Mouse (Mus musculus) lung, embryonic 16.5 days (tissue): ENCODE measurements around the gene Hnrnpa0. TPM values are rescaled to one million over a fixed set of nuclear protein-coding genes. Genes with fewer than 3 reads are reported as not detected.

Experiments used
- ATAC-seq: fragments of 200-750 bp; cut with Nextera tagmentation; 2 replicates; pipeline ENCODE4 v1.8.0; 2017; ENCODE audit warnings: low read depth, mild to moderate bottlenecking, moderate library complexity
- H3K27ac ChIP-seq: fragments of 300-500 bp; sonication (generic); 2 replicates; pipeline ENCODE4 v1.5.1; 2014; ENCODE audit warnings: mild to moderate bottlenecking, control low read depth, low read length
- H3K27me3 ChIP-seq: fragments of 300-500 bp; sonication (generic); 2 replicates; pipeline ENCODE4 v1.6.1; 2014; ENCODE audit warnings: low read depth, low read length, mixed read lengths; ENCODE audit not compliant: control insufficient read depth, insufficient read depth
- H3K36me3 ChIP-seq: fragments of 300-500 bp; sonication (generic); 2 replicates; pipeline ENCODE4 v1.6.1; 2014; ENCODE audit warnings: low read length; ENCODE audit not compliant: control insufficient read depth, insufficient read depth
- H3K4me1 ChIP-seq: fragments of 300-500 bp; sonication (generic); replicated peaks from 2 replicates; pipeline ENCODE4 v1.6.1; 2014; ENCODE audit warnings: low read length, mixed read lengths; ENCODE audit not compliant: control insufficient read depth, insufficient read depth
- H3K4me2 ChIP-seq: fragments of 300-500 bp; sonication (generic); 2 replicates; pipeline ENCODE4 v1.6.1; 2014; ENCODE audit warnings: low read depth, low read length, control low read depth
- H3K4me3 ChIP-seq: fragments of 300-500 bp; sonication (generic); 2 replicates; pipeline ENCODE4 v1.5.1; 2014; ENCODE audit warnings: mild to moderate bottlenecking, low read length, control low read depth
- H3K9ac ChIP-seq: fragments of 300-500 bp; sonication (generic); 2 replicates; pipeline ENCODE4 v1.6.1; 2014; ENCODE audit warnings: low read length, control low read depth
- H3K9me3 ChIP-seq: fragments of 300-500 bp; sonication (generic); 2 replicates; pipeline ENCODE4 v1.6.1; 2016; ENCODE audit warnings: low read length; ENCODE audit not compliant: control insufficient read depth
- WGBS: fragments of 180-500 bp; shearing (Covaris S2); extraction: QIAGEN DNeasy Blood & Tissue Kit; methylation state at CpG from one replicate; pipeline ENCODE4 v1.1.7; 2014; 5-methylcytosine and 5-hydroxymethylcytosine counted together
- polyA plus RNA-seq: library from polyadenylated mRNA; unstranded; fragments of >200 nt; fragmentation: Nextera tagmentation; extraction: Ambion mirVana; gene quantifications from 2 replicates; pipeline ENCODE4 v1.2.1, GENCODE M21; 2015

Hnrnpa0 gene
- polyA plus RNA-seq, 1 experiment from 2014 or later: 32.9 TPM

DNA sequence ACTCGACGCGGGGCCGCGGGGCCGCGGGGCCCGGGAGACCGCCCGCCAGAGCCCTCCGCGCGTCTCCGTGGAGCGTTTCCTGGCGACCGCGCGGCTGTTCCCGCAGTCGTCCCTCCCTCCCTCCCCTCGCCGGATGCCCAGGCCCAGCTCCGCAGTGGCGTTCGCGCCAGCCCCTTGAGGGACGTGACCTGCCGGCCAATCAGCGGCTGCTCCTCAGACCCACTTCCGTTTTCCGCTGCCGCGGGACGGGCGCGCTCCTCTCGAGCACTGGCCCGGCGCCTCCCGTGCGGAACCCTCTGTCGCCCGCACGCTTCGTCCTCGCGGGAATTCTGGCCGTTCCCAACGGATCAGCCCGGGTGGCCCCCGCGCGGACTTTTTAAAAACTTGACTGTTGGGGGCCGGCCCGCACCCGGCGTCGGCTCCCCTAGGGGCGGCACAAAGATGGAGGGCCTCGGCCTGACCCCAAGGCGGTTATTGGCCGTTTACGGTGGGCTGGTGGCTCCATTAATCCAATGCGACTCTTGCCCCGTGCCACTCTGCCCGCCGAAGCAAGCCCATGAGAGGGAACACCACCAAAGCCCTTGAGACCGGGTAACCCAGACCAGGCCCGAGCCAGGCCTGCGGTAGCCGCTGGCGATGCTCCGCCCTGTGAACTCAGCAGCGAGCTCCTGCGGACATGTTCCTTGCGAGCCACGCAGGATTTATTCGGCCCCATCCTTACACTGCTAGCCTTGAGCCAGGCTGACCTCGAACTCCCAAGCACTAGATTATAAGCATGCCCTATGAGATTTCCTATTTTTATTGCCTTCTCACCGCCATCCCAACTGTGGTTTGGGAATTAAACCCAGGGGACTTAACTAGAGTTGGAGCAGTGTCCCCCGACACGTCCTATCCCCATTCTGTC lies 664 bp upstream of the Hnrnpa0 start:
- H3K4me3 ChIP-seq: peak overlapping the region; percentile 97
- H3K9ac ChIP-seq: peak overlapping the region; percentile 99
- H3K4me2 ChIP-seq: peak overlapping the region; percentile 52
- peak; percentile 97 for ATAC-seq
- WGBS: under 1% methylated on average over 78 of the region's 83 CpGs
- no peaks in the 10 kb centered on the region for H3K27me3 ChIP-seq
- no peaks in the 10 kb centered on the region for H3K9me3 ChIP-seq
- peaks cover 5% of the 10 kb centered on the region; the same call in 1 of the 2 replicates for H3K36me3 ChIP-seq
- H3K4me1 ChIP-seq: peaks cover 20% of the 10 kb centered on the region
- peak overlapping the region; percentile 99 for H3K27ac ChIP-seq

- H3K4me2 ChIP-seq: peak overlapping the region; percentile 78
- peaks cover 5% of the 10 kb centered on the region; the same call in 1 of the 2 replicates for H3K36me3 ChIP-seq
- peak overlapping the region; percentile 97 for H3K4me3 ChIP-seq
- no peaks in the 10 kb centered on the region for H3K27me3 ChIP-seq
- H3K27ac ChIP-seq: peak overlapping the region; percentile 99
- H3K9me3 ChIP-seq: no peaks in the 10 kb centered on the region
- WGBS: under 1% methylated on average over 78 of the region's 81 CpGs
- peaks cover 31% of the 10 kb centered on the region for H3K4me1 ChIP-seq
- ATAC-seq: peak; percentile 37
- H3K9ac ChIP-seq: peak overlapping the region; percentile 99
Measured at GRCm38 (mm10) chr13:58127766-58128361, 492 bp downstream of the Hnrnpa0 start.

DNA sequence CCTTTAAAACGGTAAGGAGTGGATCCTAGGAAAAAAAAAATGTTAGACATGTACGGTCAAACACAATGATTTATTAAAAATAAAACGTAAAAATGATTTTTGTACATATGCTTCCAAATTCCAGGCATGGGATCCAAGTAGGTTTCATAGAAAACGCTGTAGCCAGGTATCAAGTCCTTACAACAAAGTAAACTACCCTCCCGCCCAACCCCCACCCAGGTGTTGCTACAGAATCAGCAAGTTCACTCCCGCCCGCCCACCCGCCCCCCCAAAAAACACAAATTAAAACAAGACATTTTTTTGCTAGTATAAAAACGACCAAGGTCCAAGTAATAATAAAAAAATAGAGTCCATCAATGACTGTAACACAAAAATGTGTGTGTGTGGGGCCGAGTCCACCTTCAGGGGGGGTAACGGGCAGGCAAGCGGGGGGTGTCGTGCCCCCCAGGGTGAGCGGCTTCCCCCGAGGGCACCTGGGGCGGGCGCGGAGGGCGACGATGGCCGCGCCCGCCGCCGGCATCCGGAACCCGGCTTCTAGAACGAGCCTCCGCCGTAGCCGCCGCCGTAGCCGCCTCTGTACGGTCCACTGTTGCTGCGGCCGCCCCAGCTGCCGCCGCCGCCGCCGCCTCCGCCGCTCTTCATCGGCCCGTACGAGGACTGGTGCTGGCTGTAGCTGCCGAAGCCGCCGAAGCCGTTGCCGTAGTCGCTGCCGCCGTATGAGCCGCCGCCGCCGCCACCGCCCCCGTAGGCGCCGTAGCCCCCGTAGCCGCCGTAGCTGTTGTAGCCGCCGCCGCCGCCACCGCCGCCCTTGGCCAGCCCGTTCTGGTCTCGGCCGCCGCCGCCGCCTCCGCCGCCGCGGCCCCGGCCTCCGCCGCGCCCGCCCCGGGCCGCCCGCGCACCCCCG lies 1.2 kb downstream of the Hnrnpa0 start:
- Histone ChIP-seq H3K9ac (peak overlapping the region; percentile 99), H3K4me2 (peak overlapping the region; percentile 78), H3K27ac (peak overlapping the region; percentile 99), H3K9me3 (no peaks in the 10 kb centered on the region), H3K4me1 (peaks cover 37% of the 10 kb centered on the region), H3K27me3 (no peaks in the 10 kb centered on the region), H3K4me3 (peak overlapping the region; percentile 97), H3K36me3 (peaks cover 5% of the 10 kb centered on the region; the same call in 1 of the 2 replicates)
- WGBS: under 1% methylated on average over 62 of the region's 92 CpGs
- ATAC-seq: no peak

GRCm38 (mm10) chr13:58126126-58126525 lies 2.2 kb downstream of the Hnrnpa0 start:
- Histone ChIP-seq H3K27ac (no peak overlapping the region), H3K9ac (peak overlapping the region; percentile 57), H3K9me3 (no peaks in the 10 kb centered on the region), H3K36me3 (peaks cover 5% of the 10 kb centered on the region; the same call in 1 of the 2 replicates), H3K4me1 (peaks cover 41% of the 10 kb centered on the region), H3K27me3 (no peaks in the 10 kb centered on the region), H3K4me3 (peak overlapping the region; percentile 51), H3K4me2 (peak overlapping the region; percentile 78)
- 14% methylated on average over 7 of the region's 7 CpGs for WGBS
- no peak for ATAC-seq

- 47% methylated on average over 2 of the region's 2 CpGs for WGBS
Measured at GRCm38 (mm10) chr13:58124989-58125388, 3.4 kb downstream of the Hnrnpa0 start.

DNA sequence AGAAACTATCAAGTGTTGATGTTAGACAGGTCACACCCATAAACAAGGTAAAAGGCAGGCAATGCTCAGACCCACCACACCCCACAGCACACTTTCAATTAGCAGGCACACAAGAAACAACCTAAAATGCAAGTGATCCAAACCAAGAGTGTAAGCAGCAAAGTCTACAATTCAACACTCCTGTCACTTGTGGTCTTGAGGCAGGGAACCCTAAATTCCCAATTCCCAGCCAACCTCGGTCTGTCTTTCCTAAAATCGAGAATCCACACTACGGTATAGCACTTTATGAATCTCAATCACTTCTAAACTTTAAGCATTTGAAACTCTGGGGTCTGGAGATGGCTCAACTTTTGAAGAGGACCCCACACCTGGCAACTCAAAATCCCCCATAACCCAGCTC lies 4.1 kb downstream of the Hnrnpa0 start:
- Histone ChIP-seq H3K9ac (no peak overlapping the region), H3K27me3 (no peaks in the 10 kb centered on the region), H3K36me3 (peaks cover 5% of the 10 kb centered on the region; the same call in 1 of the 2 replicates), H3K4me1 (peaks cover 38% of the 10 kb centered on the region), H3K4me2 (no peak overlapping the region), H3K27ac (no peak overlapping the region; the same call in 1 of the 2 replicates), H3K9me3 (no peaks in the 10 kb centered on the region), H3K4me3 (no peak overlapping the region)
- ATAC-seq: no peak
- 71% methylated on average over 3 of the region's 3 CpGs for WGBS

More at GRCm38 (mm10) chr13:58124989-58125388, 3.4 kb downstream of the Hnrnpa0 start:
- Histone ChIP-seq H3K36me3 (peaks cover 5% of the 10 kb centered on the region; the same call in 1 of the 2 replicates), H3K27ac (no peak overlapping the region), H3K27me3 (no peaks in the 10 kb centered on the region), H3K9ac (no peak overlapping the region), H3K4me3 (no peak overlapping the region), H3K4me1 (peaks cover 40% of the 10 kb centered on the region), H3K4me2 (no peak overlapping the region), H3K9me3 (no peaks in the 10 kb centered on the region)
- no peak for ATAC-seq

GRCm38 (mm10) chr13:58123381-58123780 lies 5.0 kb downstream of the Hnrnpa0 start:
- H3K4me3 ChIP-seq: no peak overlapping the region
- H3K9me3 ChIP-seq: no peaks in the 10 kb centered on the region
- H3K36me3 ChIP-seq: peaks cover 5% of the 10 kb centered on the region; the same call in 1 of the 2 replicates
- ATAC-seq: no peak
- peak overlapping the region; percentile 19 for H3K27ac ChIP-seq
- no peak overlapping the region for H3K9ac ChIP-seq
- 27% methylated on average over 8 of the region's 8 CpGs for WGBS
- H3K27me3 ChIP-seq: no peaks in the 10 kb centered on the region
- peak overlapping the region; percentile 33 for H3K4me2 ChIP-seq
- H3K4me1 ChIP-seq: peaks cover 38% of the 10 kb centered on the region

- H3K4me2 ChIP-seq: peak overlapping the region; percentile 33; the same call in 1 of the 2 replicates
- no peak overlapping the region for H3K9ac ChIP-seq
- H3K4me1 ChIP-seq: peaks cover 38% of the 10 kb centered on the region
- H3K27ac ChIP-seq: peak overlapping the region; percentile 31
- no peak overlapping the region for H3K4me3 ChIP-seq
- WGBS: 44% methylated on average over 10 of the region's 10 CpGs
- H3K9me3 ChIP-seq: no peaks in the 10 kb centered on the region
- peaks cover 5% of the 10 kb centered on the region; the same call in 1 of the 2 replicates for H3K36me3 ChIP-seq
- ATAC-seq: no peak
- H3K27me3 ChIP-seq: no peaks in the 10 kb centered on the region
Measured at GRCm38 (mm10) chr13:58122786-58123297, 5.5 kb downstream of the Hnrnpa0 start.
